Mouse (Mus musculus) neural tube, embryonic 13.5 days (tissue): ENCODE measurements around the gene Rhox3g. TPM values are rescaled to one million over a fixed set of nuclear protein-coding genes. Genes with fewer than 3 reads are reported as not detected.
"Not testable (repeated sequence)": the region's sequence is repeated elsewhere in the genome, so short reads cannot be mapped to it uniquely, and the experiment has no call there.

Experiments used
- ATAC-seq: fragments of 200-750 bp; cut with Nextera tagmentation; 2 replicates; pipeline ENCODE4 v1.8.0; 2017; ENCODE audit warnings: low read depth, mild to moderate bottlenecking, moderate TSS enrichment, moderate library complexity
- H3K27ac ChIP-seq: fragments of 300-500 bp; sonication (generic); replicated peaks from 2 replicates; pipeline ENCODE4 v1.5.1; 2015; ENCODE audit warnings: moderate library complexity, mild to moderate bottlenecking, inconsistent platforms
- H3K27me3 ChIP-seq: fragments of 300-500 bp; sonication (generic); 2 replicates; pipeline ENCODE4 v1.6.1; 2015; ENCODE audit warnings: mild to moderate bottlenecking, inconsistent platforms
- H3K36me3 ChIP-seq: fragments of 300-500 bp; sonication (generic); 2 replicates; pipeline ENCODE4 v1.6.1; 2015; ENCODE audit warnings: mild to moderate bottlenecking, inconsistent platforms
- H3K4me1 ChIP-seq: fragments of 300-500 bp; sonication (generic); replicated peaks from 2 replicates; pipeline ENCODE4 v1.6.1; 2015; ENCODE audit warnings: inconsistent platforms
- H3K4me2 ChIP-seq: fragments of 300-500 bp; sonication (generic); 2 replicates; pipeline ENCODE4 v1.6.1; 2015; ENCODE audit warnings: inconsistent platforms, mild to moderate bottlenecking, moderate library complexity
- H3K4me3 ChIP-seq: fragments of 300-500 bp; sonication (generic); 2 replicates; pipeline ENCODE4 v1.5.1; 2015; ENCODE audit warnings: mild to moderate bottlenecking, inconsistent platforms
- H3K9ac ChIP-seq: fragments of 300-500 bp; sonication (generic); 2 replicates; pipeline ENCODE4 v1.6.1; 2015; ENCODE audit warnings: moderate library complexity, mild to moderate bottlenecking, inconsistent platforms
- H3K9me3 ChIP-seq: fragments of 300-500 bp; sonication (generic); 2 replicates; pipeline ENCODE4 v1.6.1; 2016; ENCODE audit warnings: inconsistent platforms
- WGBS: fragments of 180-500 bp; shearing (Covaris S2); methylation state at CpG from one replicate; pipeline ENCODE4 v1.1.7; 2015; 5-methylcytosine and 5-hydroxymethylcytosine counted together
- polyA plus RNA-seq: library from polyadenylated mRNA; unstranded; fragments of >200 nt; fragmentation: Nextera tagmentation; extraction: Ambion mirVana; gene quantifications from 2 replicates; pipeline ENCODE4 v1.2.1, GENCODE M21; 2015

The Rhox3g gene
- not detected in 2 replicates for polyA plus RNA-seq

GRCm38 (mm10) chrX:37628512-37628911 lies at the start of gene Rhox3g:
Gene Rhox3g (minus strand): TSS chrX:37628612.
- H3K4me3 ChIP-seq, H3K4me2 ChIP-seq, H3K27me3 ChIP-seq, H3K9me3 ChIP-seq, H3K9ac ChIP-seq, ATAC-seq, H3K4me1 ChIP-seq, H3K36me3 ChIP-seq, H3K27ac ChIP-seq: not testable (repeated sequence)
- WGBS, result 86% methylated on average over 2 of the region's 2 CpGs

- not testable (repeated sequence) for H3K4me1 ChIP-seq, H3K36me3 ChIP-seq, H3K4me2 ChIP-seq, H3K27me3 ChIP-seq, H3K9me3 ChIP-seq, H3K27ac ChIP-seq, ATAC-seq, H3K4me3 ChIP-seq, H3K9ac ChIP-seq
- WGBS, result 87% methylated on average over 8 of the region's 8 CpGs
These were observed 44.8 kb upstream of the Rhox3g start, which contains the start of gene Rhox2h for GRCm38 (mm10) chrX:37673177-37673576. Gene Rhox2h (minus strand): TSS chrX:37673277.

GRCm38 (mm10) chrX:37668664-37669063 lies 40.3 kb upstream of the Rhox3g start, which contains the start of gene Rhox3h:
Gene Rhox3h (minus strand): TSS chrX:37668764.
- not testable (repeated sequence) for ATAC-seq, H3K4me2 ChIP-seq, H3K27me3 ChIP-seq, H3K36me3 ChIP-seq, H3K27ac ChIP-seq, H3K9me3 ChIP-seq, H3K4me3 ChIP-seq, H3K4me1 ChIP-seq, H3K9ac ChIP-seq
- WGBS, result 100% methylated on average over 1 of the region's 3 CpGs

GRCm38 (mm10) chrX:37651227-37651626 lies 22.8 kb upstream of the Rhox3g start, which contains the start of gene Rhox4g:
Gene Rhox4g (minus strand): TSS chrX:37651327.
- H3K9ac ChIP-seq, H3K4me3 ChIP-seq, H3K27ac ChIP-seq, ATAC-seq, H3K4me2 ChIP-seq, H3K4me1 ChIP-seq, H3K9me3 ChIP-seq, H3K36me3 ChIP-seq, H3K27me3 ChIP-seq: not testable (repeated sequence)
- WGBS, result 93% methylated on average over 18 of the region's 20 CpGs

- not testable (repeated sequence) for H3K27ac ChIP-seq, H3K9me3 ChIP-seq, H3K4me3 ChIP-seq, H3K36me3 ChIP-seq, H3K4me2 ChIP-seq, ATAC-seq, H3K4me1 ChIP-seq, H3K27me3 ChIP-seq, H3K9ac ChIP-seq
- 96% methylated on average over 6 of the region's 6 CpGs for WGBS
These were observed 15.0 kb upstream of the Rhox3g start, which contains the start of gene Rhox2g for GRCm38 (mm10) chrX:37643370-37643769. Gene Rhox2g (minus strand): TSS chrX:37643470.

- 98% methylated on average over 17 of the region's 19 CpGs for WGBS
These were observed 20.8 kb downstream of the Rhox3g start, which contains the start of gene Rhox4f for GRCm38 (mm10) chrX:37607604-37608003. Gene Rhox4f (minus strand): TSS chrX:37607704.

GRCm38 (mm10) chrX:37580692-37581091 lies 47.7 kb downstream of the Rhox3g start, which contains the start of gene Rhox3f:
Gene Rhox3f (plus strand): TSS chrX:37580992.
- H3K4me2 ChIP-seq, H3K4me1 ChIP-seq, H3K27ac ChIP-seq, ATAC-seq, H3K9me3 ChIP-seq, H3K9ac ChIP-seq, H3K36me3 ChIP-seq, H3K27me3 ChIP-seq, H3K4me3 ChIP-seq: not testable (repeated sequence)

More at GRCm38 (mm10) chrX:37607604-37608003, 20.8 kb downstream of the Rhox3g start, which contains the start of gene Rhox4f:
- not testable (repeated sequence) for H3K4me2 ChIP-seq, H3K27ac ChIP-seq, H3K36me3 ChIP-seq, H3K9me3 ChIP-seq, H3K4me3 ChIP-seq, H3K27me3 ChIP-seq, H3K9ac ChIP-seq, H3K4me1 ChIP-seq, ATAC-seq

Other genes starting within 250 kb of the Rhox3g start
- gene Rhox3a2, start 248.6 kb downstream of the Rhox3g start, polyA plus RNA-seq, result not detected in 2 replicates
- gene Rhox4a2, start 237.8 kb downstream of the Rhox3g start, polyA plus RNA-seq, result not detected in 2 replicates
- not detected in 2 replicates for gene Rhox2b, start 216.5 kb downstream of the Rhox3g start, polyA plus RNA-seq
- not detected in 2 replicates for gene Rhox4b, start 196.1 kb downstream of the Rhox3g start, polyA plus RNA-seq
- not detected in 2 replicates for gene Rhox2c, start 174.9 kb downstream of the Rhox3g start, polyA plus RNA-seq
- not detected in 2 replicates for gene Rhox3c, start 170.0 kb downstream of the Rhox3g start, polyA plus RNA-seq
- not detected in 2 replicates for gene Rhox4c, start 148.3 kb downstream of the Rhox3g start, polyA plus RNA-seq
- not detected in 2 replicates for gene Rhox2d, start 135.2 kb downstream of the Rhox3g start, polyA plus RNA-seq
- not detected in 2 replicates for gene Rhox4d, start 114.3 kb downstream of the Rhox3g start, polyA plus RNA-seq
- not detected in 2 replicates for gene Rhox2e, start 98.2 kb downstream of the Rhox3g start, polyA plus RNA-seq
- gene Rhox3e, start 86.6 kb downstream of the Rhox3g start, polyA plus RNA-seq, result not detected in 2 replicates
- not detected in 2 replicates for gene Rhox4e, start 71.2 kb downstream of the Rhox3g start, polyA plus RNA-seq
- gene Rhox2f, start 57.2 kb downstream of the Rhox3g start, polyA plus RNA-seq, result not detected in 2 replicates
- gene Rhox3f, start 47.6 kb downstream of the Rhox3g start, polyA plus RNA-seq, result not detected in 2 replicates
- gene Rhox4f, start 20.9 kb downstream of the Rhox3g start, polyA plus RNA-seq, result not detected in 2 replicates
- not detected in 2 replicates for gene Rhox2g, start 14.9 kb upstream of the Rhox3g start, polyA plus RNA-seq
- gene Rhox4g, start 22.7 kb upstream of the Rhox3g start, polyA plus RNA-seq, result not detected in 2 replicates
- gene Rhox3h, start 40.2 kb upstream of the Rhox3g start, polyA plus RNA-seq, result not detected in 2 replicates
- gene Rhox2h, start 44.7 kb upstream of the Rhox3g start, polyA plus RNA-seq, result not detected in 2 replicates
- gene Rhox5, start 176.2 kb upstream of the Rhox3g start, polyA plus RNA-seq, result 0.45 and 0.51 TPM in 2 replicates
- gene Rhox6, start 198.3 kb upstream of the Rhox3g start, polyA plus RNA-seq, result not detected in 2 replicates
- gene Rhox7a, start 203.1 kb upstream of the Rhox3g start, polyA plus RNA-seq, result not detected in 2 replicates